Mouse (Mus musculus) stomach, embryonic 16.5 days (tissue): Measurements from ENCODE around the gene Mpc1. TPM values are rescaled to one million over a fixed set of nuclear protein-coding genes. Genes with fewer than 3 reads are reported as not detected.

Experiments used
- ATAC-seq: fragments of 200-750 bp; cut with Nextera tagmentation; 2 replicates; pipeline ENCODE4 v1.8.0; 2017; ENCODE audit warnings: moderate number of reproducible peaks, moderate TSS enrichment; ENCODE audit not compliant: insufficient read depth, low FRiP score
- H3K27ac ChIP-seq: fragments of 300-500 bp; sonication (generic); 2 replicates; pipeline ENCODE4 v1.5.1; 2014; ENCODE audit warnings: low read length
- H3K27me3 ChIP-seq: fragments of 300-500 bp; sonication (generic); 2 replicates; pipeline ENCODE4 v1.6.1; 2014; ENCODE audit warnings: low read length, control low read depth, mixed read lengths; ENCODE audit not compliant: control insufficient read depth, insufficient read depth
- H3K36me3 ChIP-seq: fragments of 300-500 bp; sonication (generic); 2 replicates; pipeline ENCODE4 v1.6.1; 2014; ENCODE audit warnings: low read length; ENCODE audit not compliant: control insufficient read depth, insufficient read depth
- H3K4me1 ChIP-seq: fragments of 300-500 bp; sonication (generic); 2 replicates; pipeline ENCODE4 v1.6.1; 2014; ENCODE audit warnings: low read length, control low read depth, mixed read lengths; ENCODE audit not compliant: control insufficient read depth, insufficient read depth
- H3K4me2 ChIP-seq: fragments of 300-500 bp; sonication (generic); 2 replicates; pipeline ENCODE4 v1.6.1; 2014; ENCODE audit warnings: low read depth, low read length, mixed read lengths
- H3K4me3 ChIP-seq: fragments of 300-500 bp; sonication (generic); replicated peaks from 2 replicates; pipeline ENCODE4 v1.5.1; 2014; ENCODE audit warnings: mild to moderate bottlenecking, low read length
- H3K9ac ChIP-seq: fragments of 300-500 bp; sonication (generic); 2 replicates; pipeline ENCODE4 v1.6.1; 2014; ENCODE audit warnings: low read length
- H3K9me3 ChIP-seq: fragments of 300-500 bp; sonication (generic); replicated peaks from 2 replicates; pipeline ENCODE4 v1.6.1; 2016; ENCODE audit warnings: low read length, control low read depth; ENCODE audit not compliant: control insufficient read depth
- WGBS: fragments of 180-500 bp; shearing (Covaris S2); extraction: QIAGEN DNeasy Blood & Tissue Kit; methylation state at CpG from one replicate; pipeline ENCODE4 v1.1.7; 2014; 5-methylcytosine and 5-hydroxymethylcytosine counted together
- polyA plus RNA-seq: library from polyadenylated mRNA; unstranded; fragments of >200 nt; fragmentation: Nextera tagmentation; extraction: Ambion mirVana; gene quantifications from 2 replicates; pipeline ENCODE4 v1.2.1, GENCODE M21; 2015

Gene Mpc1
- polyA plus RNA-seq, 1 experiment from 2014 or later, result 206 TPM

DNA sequence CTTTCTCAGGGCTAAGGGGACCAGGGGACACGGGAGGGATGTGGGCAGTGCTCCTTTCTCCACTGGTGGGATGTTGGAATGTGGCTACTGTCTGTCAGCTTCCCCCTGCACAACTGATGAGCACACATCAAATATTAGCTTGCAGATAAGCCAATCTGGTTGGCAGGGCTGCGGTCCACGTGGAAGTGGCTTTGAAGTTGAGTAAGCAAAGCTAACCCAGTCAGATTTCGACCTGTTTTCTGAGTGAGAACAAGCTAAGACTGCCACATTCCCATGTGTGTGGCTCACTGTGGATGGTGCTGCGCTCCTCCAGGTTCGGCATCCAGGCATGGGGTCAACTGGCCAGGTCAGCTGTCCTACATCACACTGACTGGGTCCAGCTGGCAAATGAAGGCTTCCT lies 9.8 kb upstream of the Mpc1 start:
- Histone ChIP-seq H3K27ac (no peak overlapping the region), H3K4me1 (no peaks in the 10 kb centered on the region), H3K27me3 (no peaks in the 10 kb centered on the region; the same call in 1 of the 2 replicates), H3K4me2 (no peak overlapping the region), H3K36me3 (no peaks in the 10 kb centered on the region), H3K4me3 (no peak overlapping the region), H3K9me3 (no peaks in the 10 kb centered on the region), H3K9ac (no peak overlapping the region)
- WGBS, result 40% methylated on average over 6 of the region's 6 CpGs
- ATAC-seq, result no peak

DNA sequence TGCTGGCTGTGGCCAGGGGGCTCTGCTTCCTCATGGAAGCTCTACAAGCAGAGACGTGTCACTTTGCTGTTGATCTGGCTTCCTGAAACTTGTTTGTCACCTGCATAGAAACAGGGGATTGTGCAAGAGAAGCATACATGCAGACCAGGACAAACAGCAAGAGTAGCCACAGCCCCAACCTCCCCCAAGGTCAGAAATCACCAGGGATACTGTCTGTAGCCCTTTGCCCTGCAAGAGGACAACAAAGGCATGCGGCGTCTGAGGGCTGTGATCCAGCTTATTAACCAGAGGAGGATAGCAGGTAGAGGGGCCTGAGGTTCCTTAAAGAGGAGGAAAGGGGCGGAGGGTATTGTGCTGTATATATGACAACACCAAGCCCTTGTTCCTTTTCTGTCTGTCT lies 6.6 kb upstream of the Mpc1 start:
- Histone ChIP-seq H3K9me3 (no peaks in the 10 kb centered on the region), H3K4me3 (no peak overlapping the region), H3K4me1 (no peaks in the 10 kb centered on the region), H3K27me3 (no peaks in the 10 kb centered on the region; the same call in 1 of the 2 replicates), H3K36me3 (no peaks in the 10 kb centered on the region), H3K9ac (no peak overlapping the region), H3K27ac (no peak overlapping the region), H3K4me2 (no peak overlapping the region)
- no peak for ATAC-seq
- 59% methylated on average over 4 of the region's 4 CpGs for WGBS

DNA sequence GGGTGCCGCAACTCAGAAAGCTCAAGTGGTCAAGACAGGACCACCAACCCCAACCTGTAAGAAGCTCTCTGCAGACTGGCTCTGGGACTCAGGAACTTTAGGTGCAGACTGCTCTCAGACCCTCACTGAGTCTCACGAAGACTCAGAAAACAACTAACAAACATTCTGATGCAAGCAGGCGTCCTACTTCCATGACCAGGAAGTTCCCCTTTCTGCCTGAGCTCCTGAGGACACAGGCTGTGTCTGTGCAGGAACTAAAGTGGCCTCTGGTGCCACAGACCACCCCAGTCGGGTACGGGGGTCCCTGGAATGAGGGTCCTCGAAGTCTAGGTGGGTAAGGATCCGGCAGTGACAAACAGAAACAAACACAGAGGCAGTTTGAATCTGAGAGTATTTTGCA lies 6.0 kb upstream of the Mpc1 start:
- Histone ChIP-seq H3K9ac (no peak overlapping the region), H3K27ac (no peak overlapping the region), H3K4me1 (no peaks in the 10 kb centered on the region), H3K9me3 (no peaks in the 10 kb centered on the region), H3K4me3 (no peak overlapping the region), H3K4me2 (no peak overlapping the region), H3K27me3 (no peaks in the 10 kb centered on the region; the same call in 1 of the 2 replicates), H3K36me3 (no peaks in the 10 kb centered on the region)
- 74% methylated on average over 7 of the region's 7 CpGs for WGBS
- ATAC-seq, result no peak

GRCm38 (mm10) chr17:8277266-8277665 lies 5.4 kb upstream of the Mpc1 start:
- H3K36me3 ChIP-seq, result no peaks in the 10 kb centered on the region
- ATAC-seq, result no peak
- H3K27ac ChIP-seq, result no peak overlapping the region
- no peaks in the 10 kb centered on the region for H3K9me3 ChIP-seq
- no peak overlapping the region for H3K9ac ChIP-seq
- no peaks in the 10 kb centered on the region for H3K4me1 ChIP-seq
- no peak overlapping the region for H3K4me2 ChIP-seq
- H3K27me3 ChIP-seq, result no peaks in the 10 kb centered on the region; the same call in 1 of the 2 replicates
- no peak overlapping the region for H3K4me3 ChIP-seq
- WGBS, result 84% methylated on average over 3 of the region's 3 CpGs

GRCm38 (mm10) chr17:8278356-8278755 lies 4.3 kb upstream of the Mpc1 start:
- no peak overlapping the region for H3K4me2 ChIP-seq
- H3K27me3 ChIP-seq, result no peaks in the 10 kb centered on the region; the same call in 1 of the 2 replicates
- H3K4me3 ChIP-seq, result no peak overlapping the region
- ATAC-seq, result no peak
- H3K4me1 ChIP-seq, result no peaks in the 10 kb centered on the region
- H3K9ac ChIP-seq, result no peak overlapping the region
- H3K27ac ChIP-seq, result no peak overlapping the region
- WGBS, result 59% methylated on average over 3 of the region's 3 CpGs
- no peaks in the 10 kb centered on the region for H3K36me3 ChIP-seq
- no peaks in the 10 kb centered on the region for H3K9me3 ChIP-seq

DNA sequence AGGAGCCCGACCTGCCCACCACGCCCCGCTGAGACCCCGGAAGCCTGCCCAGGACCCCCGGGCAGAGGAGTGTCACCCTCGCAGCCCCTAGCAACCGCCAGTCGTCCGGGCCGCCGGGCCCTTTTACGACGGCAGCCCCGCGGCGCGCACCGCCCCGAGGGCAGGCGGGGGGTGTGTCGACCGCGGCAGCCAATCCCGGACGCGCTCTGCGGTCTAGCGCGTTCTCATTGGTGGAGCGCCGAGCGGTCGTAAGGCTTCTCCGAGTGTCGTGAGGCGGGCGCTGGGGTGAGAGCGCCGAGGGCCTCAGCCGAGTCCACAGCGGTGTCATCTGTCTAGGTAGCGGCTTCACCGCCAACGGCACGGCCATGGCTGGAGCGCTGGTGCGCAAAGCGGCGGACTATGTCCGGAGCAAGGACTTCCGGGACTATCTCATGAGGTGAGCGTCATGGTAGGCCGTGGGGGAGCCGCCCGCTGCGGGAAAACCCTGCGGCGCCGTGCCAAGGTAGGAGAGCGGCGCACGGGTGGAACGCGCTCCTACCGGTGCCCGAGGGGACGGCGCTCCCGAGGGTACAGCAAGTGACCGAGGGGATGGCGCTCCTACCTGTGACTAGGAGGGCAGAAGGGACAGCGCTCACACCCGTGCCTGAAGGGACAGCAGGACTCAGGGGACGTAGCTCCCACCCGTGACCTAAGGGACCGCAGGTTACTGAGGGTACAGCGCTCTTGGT lies 986 bp downstream of the Mpc1 start:
- Histone ChIP-seq H3K9ac (peak overlapping the region; percentile 93), H3K36me3 (no peaks in the 10 kb centered on the region), H3K4me3 (peak overlapping the region; percentile 94), H3K4me1 (peaks cover 4% of the 10 kb centered on the region), H3K27me3 (no peaks in the 10 kb centered on the region), H3K27ac (peak overlapping the region; percentile 98), H3K9me3 (no peaks in the 10 kb centered on the region), H3K4me2 (peak overlapping the region; percentile 99)
- ATAC-seq, result peak; percentile 98
- under 1% methylated on average over 77 of the region's 77 CpGs for WGBS

- peak overlapping the region; percentile 99 for H3K4me2 ChIP-seq
- peak overlapping the region; percentile 85 for H3K9ac ChIP-seq
- WGBS, result under 1% methylated on average over 32 of the region's 32 CpGs
- peak; percentile 41 for ATAC-seq
- H3K4me1 ChIP-seq, result peaks cover 4% of the 10 kb centered on the region
- H3K36me3 ChIP-seq, result no peaks in the 10 kb centered on the region
- H3K27me3 ChIP-seq, result no peaks in the 10 kb centered on the region
- H3K27ac ChIP-seq, result peak overlapping the region; percentile 84; the same call in 1 of the 2 replicates
- peak overlapping the region; percentile 94 for H3K4me3 ChIP-seq
- no peaks in the 10 kb centered on the region for H3K9me3 ChIP-seq
Observed at GRCm38 (mm10) chr17:8284254-8284661, 1.6 kb downstream of the Mpc1 start.

- Histone ChIP-seq H3K9me3 (no peaks in the 10 kb centered on the region), H3K27me3 (no peaks in the 10 kb centered on the region), H3K4me3 (peak overlapping the region; percentile 94; the same call in 1 of the 2 replicates), H3K36me3 (no peaks in the 10 kb centered on the region), H3K4me1 (peaks cover 4% of the 10 kb centered on the region), H3K27ac (no peak overlapping the region), H3K9ac (no peak overlapping the region), H3K4me2 (peak overlapping the region; percentile 99)
- WGBS, result 27% methylated on average over 8 of the region's 8 CpGs
- ATAC-seq, result no peak
Observed at GRCm38 (mm10) chr17:8285056-8285455, 2.4 kb downstream of the Mpc1 start.

- Histone ChIP-seq H3K4me3 (no peak overlapping the region), H3K9ac (no peak overlapping the region), H3K4me2 (no peak overlapping the region), H3K27ac (no peak overlapping the region), H3K9me3 (no peaks in the 10 kb centered on the region), H3K27me3 (no peaks in the 10 kb centered on the region), H3K4me1 (peaks cover 4% of the 10 kb centered on the region), H3K36me3 (no peaks in the 10 kb centered on the region)
- ATAC-seq, result no peak
- 86% methylated on average over 4 of the region's 4 CpGs for WGBS
Observed at GRCm38 (mm10) chr17:8286987-8287386, 4.3 kb downstream of the Mpc1 start.
